Mouse (Mus musculus) hindbrain, embryonic 14.5 days (tissue): ENCODE measurements at regions not wholly inside any gene's neighbourhood (a gene's known extent, or its start where the extent isn't known, plus 50 kb on each side); places are given as distances from the start of the nearest gene placed in this dataset.

Experiments
- ATAC-seq: fragments of 200-750 bp; cut with Nextera tagmentation; 2 replicates; pipeline ENCODE4 v1.8.0; 2017; ENCODE audit warnings: moderate number of reproducible peaks, mild to moderate bottlenecking, moderate TSS enrichment, moderate library complexity; ENCODE audit not compliant: low FRiP score
- DNase-seq: peaks from one replicate; pipeline ENCODE4 v3.0.0-alpha.2; 2015; ENCODE audit warnings: low spot score
- H3K27ac ChIP-seq: fragments of 300-500 bp; sonication (generic); 2 replicates; pipeline ENCODE4 v1.5.1; 2014; ENCODE audit warnings: mild to moderate bottlenecking, moderate library complexity
- H3K27me3 ChIP-seq: fragments of 300-500 bp; sonication (generic); 2 replicates; pipeline ENCODE4 v1.6.1; 2014; ENCODE audit warnings: mild to moderate bottlenecking, low read length, mixed read lengths; ENCODE audit not compliant: control insufficient read depth, insufficient read depth
- H3K36me3 ChIP-seq: fragments of 300-500 bp; sonication (generic); replicated peaks from 2 replicates; pipeline ENCODE4 v1.6.1; 2014; ENCODE audit not compliant: control insufficient read depth, insufficient read depth
- H3K4me1 ChIP-seq: fragments of 300-500 bp; sonication (generic); replicated peaks from 2 replicates; pipeline ENCODE4 v1.6.1; 2014; ENCODE audit warnings: antibody characterized with exemption, low read length, mixed read lengths; ENCODE audit not compliant: control insufficient read depth, insufficient read depth
- H3K4me2 ChIP-seq: fragments of 300-500 bp; sonication (generic); replicated peaks from 2 replicates; pipeline ENCODE4 v1.6.1; 2014; ENCODE audit warnings: mild to moderate bottlenecking, moderate library complexity
- H3K4me3 ChIP-seq: fragments of 300-500 bp; sonication (generic); replicated peaks from 2 replicates; pipeline ENCODE4 v1.5.1; 2014; ENCODE audit warnings: mild to moderate bottlenecking, low read length
- H3K9ac ChIP-seq: fragments of 300-500 bp; sonication (generic); 2 replicates; pipeline ENCODE4 v1.6.1; 2014
- H3K9me3 ChIP-seq: fragments of 300-500 bp; sonication (generic); 2 replicates; pipeline ENCODE4 v1.6.1; 2016; ENCODE audit warnings: low read length; ENCODE audit not compliant: control insufficient read depth
- WGBS: fragments of 180-500 bp; shearing (Covaris S2); extraction: QIAGEN DNeasy Blood & Tissue Kit; methylation state at CpG from one replicate; pipeline ENCODE4 v1.1.7; 2014; 5-methylcytosine and 5-hydroxymethylcytosine counted together

DNA sequence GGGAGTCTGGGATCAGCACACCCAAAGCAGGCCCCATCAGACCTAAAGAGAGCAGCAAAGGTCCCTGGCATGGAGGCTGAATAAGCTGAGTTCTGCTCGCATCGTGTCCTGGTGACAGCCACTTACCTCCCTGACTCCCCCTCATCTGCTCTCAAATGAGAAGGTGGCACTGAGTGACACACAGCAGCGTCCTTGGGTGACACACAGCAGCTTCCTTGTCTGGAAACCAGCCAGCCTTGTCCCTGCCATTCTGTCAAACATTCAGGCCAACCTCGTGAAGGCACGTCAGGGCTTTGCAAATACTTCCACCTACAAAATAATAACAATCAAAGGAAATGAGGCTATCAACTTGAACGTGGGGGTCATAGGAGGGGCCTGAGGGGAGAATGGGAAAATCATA is 183.7 kb upstream of the Dnajc19 start:
- Histone ChIP-seq H3K4me1 (0 out of 2 replicates have a peak, but pooled peaks cover 13% of the 10 kb centered on the region), H3K9ac (no peak overlapping the region), H3K36me3 (no peaks in the 10 kb centered on the region), H3K27ac (no peak overlapping the region), H3K4me2 (no peak overlapping the region), H3K9me3 (no peaks in the 10 kb centered on the region), H3K27me3 (no peaks in the 10 kb centered on the region; the same call in 1 of the 2 replicates), H3K4me3 (no peak overlapping the region)
- ATAC-seq (no peak), DNase-seq (no peak)
- WGBS = 53% methylated on average over 6 of the region's 6 CpGs

GRCm38 (mm10) chr3:34252730-34253337 is 171.7 kb upstream of the Dnajc19 start:
- Histone ChIP-seq H3K4me3 (no peak overlapping the region), H3K9ac (no peak overlapping the region), H3K36me3 (no peaks in the 10 kb centered on the region), H3K27ac (no peak overlapping the region), H3K9me3 (no peaks in the 10 kb centered on the region), H3K4me1 (0 out of 2 replicates have a peak, but pooled peaks cover 8% of the 10 kb centered on the region), H3K4me2 (peak overlapping the region; percentile 8), H3K27me3 (no peaks in the 10 kb centered on the region)
- ATAC-seq = peak; percentile 78; the same call in 1 of the 2 replicates
- WGBS = 42% methylated on average over 12 of the region's 12 CpGs
- DNase-seq = no peak

GRCm38 (mm10) chr3:34242126-34242525 is 161.0 kb upstream of the Dnajc19 start:
- H3K27me3 ChIP-seq = no peaks in the 10 kb centered on the region
- no peaks in the 10 kb centered on the region for H3K4me1 ChIP-seq
- H3K27ac ChIP-seq = no peak overlapping the region
- H3K4me3 ChIP-seq = no peak overlapping the region
- 99% methylated on average over 3 of the region's 3 CpGs for WGBS
- no peaks in the 10 kb centered on the region for H3K9me3 ChIP-seq
- no peak overlapping the region for H3K9ac ChIP-seq
- H3K36me3 ChIP-seq = no peaks in the 10 kb centered on the region
- no peak for ATAC-seq
- H3K4me2 ChIP-seq = no peak overlapping the region
- no peak for DNase-seq

- ATAC-seq (no peak), DNase-seq (no peak)
- Histone ChIP-seq H3K4me1 (no peaks in the 10 kb centered on the region), H3K4me3 (no peak overlapping the region), H3K9ac (no peak overlapping the region), H3K27me3 (no peaks in the 10 kb centered on the region), H3K36me3 (no peaks in the 10 kb centered on the region), H3K4me2 (no peak overlapping the region), H3K9me3 (no peaks in the 10 kb centered on the region), H3K27ac (no peak overlapping the region)
- 70% methylated on average over 2 of the region's 2 CpGs for WGBS
Observed at GRCm38 (mm10) chr3:34239978-34240377, 158.9 kb upstream of the Dnajc19 start.

DNA sequence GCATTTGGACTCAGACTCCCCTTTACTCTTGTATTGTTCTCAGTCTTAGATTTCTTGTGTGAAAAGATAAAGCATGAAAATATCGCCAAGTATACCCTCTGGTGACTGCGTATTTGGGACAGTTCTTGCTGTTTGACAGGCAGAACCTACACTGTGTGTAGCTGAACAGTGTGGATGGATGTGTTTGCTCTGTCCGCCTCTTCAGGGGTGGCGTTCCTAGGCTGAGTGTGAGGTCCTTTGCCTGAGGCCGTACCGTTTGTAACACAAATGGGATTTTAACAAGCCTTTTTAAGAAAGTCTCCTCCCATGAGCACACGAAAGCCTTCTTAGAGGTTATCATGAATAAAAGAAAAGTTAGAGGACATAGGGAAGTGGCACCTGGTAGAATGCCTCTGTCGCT is 153.3 kb upstream of the Dnajc19 start:
- Histone ChIP-seq H3K27me3 (0 out of 2 replicates have a peak, but pooled peaks cover 5% of the 10 kb centered on the region), H3K4me3 (no peak overlapping the region), H3K9me3 (no peaks in the 10 kb centered on the region), H3K27ac (no peak overlapping the region), H3K36me3 (no peaks in the 10 kb centered on the region), H3K9ac (no peak overlapping the region), H3K4me1 (0 out of 2 replicates have a peak, but pooled peaks cover 4% of the 10 kb centered on the region), H3K4me2 (no peak overlapping the region)
- ATAC-seq (no peak), DNase-seq (no peak)
- 45% methylated on average over 8 of the region's 8 CpGs for WGBS

- 0 out of 2 replicates have a peak, but pooled peaks cover 4% of the 10 kb centered on the region for H3K4me1 ChIP-seq
- ATAC-seq = peak; percentile 8; the same call in 1 of the 2 replicates
- no peak overlapping the region for H3K4me3 ChIP-seq
- H3K27me3 ChIP-seq = 0 out of 2 replicates have a peak, but pooled peaks cover 5% of the 10 kb centered on the region
- H3K9ac ChIP-seq = no peak overlapping the region
- H3K36me3 ChIP-seq = no peaks in the 10 kb centered on the region
- no peak overlapping the region for H3K4me2 ChIP-seq
- WGBS = 79% methylated on average over 7 of the region's 7 CpGs
- no peaks in the 10 kb centered on the region for H3K9me3 ChIP-seq
- no peak for DNase-seq
- H3K27ac ChIP-seq = no peak overlapping the region
Observed at GRCm38 (mm10) chr3:34232329-34233250, 151.5 kb upstream of the Dnajc19 start.

DNA sequence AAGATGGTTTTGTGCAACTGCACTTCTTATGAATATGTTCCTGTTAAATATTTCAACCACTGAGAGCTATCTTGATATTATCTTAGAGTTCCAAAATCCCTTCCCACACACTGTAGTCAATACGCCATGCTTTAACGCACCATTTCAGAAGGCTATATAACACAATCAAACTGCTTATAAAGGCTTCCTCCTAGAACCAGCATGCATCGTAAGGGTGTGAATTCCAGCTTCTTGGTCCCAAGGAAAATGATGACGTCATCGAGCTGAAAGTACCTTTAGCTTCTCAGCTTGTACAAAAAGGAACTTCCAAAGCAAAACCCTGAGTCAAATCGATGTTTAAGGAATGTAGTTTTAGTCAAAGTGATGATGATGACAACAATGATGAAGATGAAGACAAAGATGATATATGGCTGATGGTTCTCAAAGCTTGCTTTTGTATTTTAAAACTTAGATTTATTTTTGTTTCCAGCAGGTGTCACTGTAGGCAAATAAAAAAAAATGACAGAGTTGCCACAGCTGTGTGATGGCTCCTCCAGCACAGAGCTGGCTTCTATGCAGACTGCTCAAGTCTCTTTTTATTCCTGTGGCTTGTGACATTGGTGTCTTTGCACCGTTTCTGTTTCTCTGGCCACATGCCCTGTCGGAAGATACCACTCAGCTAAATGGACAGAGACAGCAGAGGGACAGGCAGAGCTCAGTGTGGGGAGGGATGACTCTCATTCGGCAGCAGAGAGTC is 150.6 kb upstream of the Dnajc19 start:
- 0 out of 2 replicates have a peak, but pooled peaks cover 5% of the 10 kb centered on the region for H3K27me3 ChIP-seq
- peak; percentile 86; the same call in 1 of the 2 replicates for ATAC-seq
- no peak overlapping the region for H3K27ac ChIP-seq
- no peak overlapping the region for H3K4me2 ChIP-seq
- no peak overlapping the region for H3K4me3 ChIP-seq
- H3K9ac ChIP-seq = no peak overlapping the region
- WGBS = 59% methylated on average over 9 of the region's 9 CpGs
- no peaks in the 10 kb centered on the region for H3K36me3 ChIP-seq
- H3K4me1 ChIP-seq = 0 out of 2 replicates have a peak, but pooled peaks cover 4% of the 10 kb centered on the region
- no peaks in the 10 kb centered on the region for H3K9me3 ChIP-seq
- peak; percentile 82 for DNase-seq

DNA sequence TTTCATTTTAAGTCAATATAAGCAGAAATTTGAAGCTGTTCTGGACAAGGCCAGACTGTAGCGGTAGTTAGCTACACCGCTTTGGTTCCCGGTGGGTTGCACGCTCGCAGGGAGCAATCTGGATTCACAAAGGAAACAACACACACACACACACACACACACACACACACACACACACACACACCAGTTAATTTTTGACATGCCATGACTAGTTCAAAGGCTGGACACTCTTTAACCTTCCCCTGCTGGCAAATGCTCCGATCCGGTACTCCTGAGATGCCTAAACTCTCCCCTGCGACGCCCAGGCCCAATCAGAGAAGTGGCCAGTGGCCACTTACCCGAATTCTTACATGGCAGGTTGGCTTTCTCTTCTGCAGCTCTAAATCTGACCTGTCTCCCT is 141.2 kb upstream of the Dnajc19 start:
- DNase-seq (no peak), ATAC-seq (no peak)
- Histone ChIP-seq H3K4me1 (no peaks in the 10 kb centered on the region), H3K36me3 (no peaks in the 10 kb centered on the region), H3K27ac (no peak overlapping the region), H3K9ac (no peak overlapping the region), H3K4me3 (no peak overlapping the region), H3K27me3 (no peaks in the 10 kb centered on the region), H3K4me2 (no peak overlapping the region), H3K9me3 (no peaks in the 10 kb centered on the region)
- 94% methylated on average over 10 of the region's 10 CpGs for WGBS
